Mouse (Mus musculus): ENCODE data around the gene Atp8a2. TPM values are rescaled to one million over a fixed set of nuclear protein-coding genes. Genes with fewer than 3 reads are reported as not detected.

The Atp8a2 gene
- polyA plus RNA-seq, 1 experiment: 0.01 TPM

DNA sequence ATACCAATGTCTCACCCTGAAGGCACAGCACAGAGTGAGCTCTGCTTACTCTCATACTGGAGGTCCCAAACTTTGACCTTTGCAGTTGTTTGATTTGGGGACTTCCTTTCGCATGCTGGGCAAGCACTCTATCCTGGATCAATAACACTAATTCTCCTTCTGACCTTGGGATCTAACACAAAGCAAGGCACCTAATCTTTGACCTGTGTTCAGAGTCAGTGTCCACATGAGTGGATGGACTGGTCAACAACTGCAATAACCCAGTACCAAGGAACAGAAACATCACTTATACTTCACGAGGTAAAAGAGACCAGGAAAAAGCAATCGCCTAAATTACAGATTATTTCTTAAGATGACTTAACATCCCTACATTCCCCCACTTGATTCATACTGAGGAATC, 136.0 kb downstream of the Atp8a2 start:
- H3K27me3 ChIP-seq (ENCODE audit: control insufficient read depth, insufficient read depth, insufficient read length): peaks cover 8% of the 10 kb centered on the region
- no peak overlapping the region for H3K4me3 ChIP-seq
- H3K36me3 ChIP-seq (ENCODE audit: control insufficient read depth, insufficient read depth): no peaks in the 10 kb centered on the region
- H3K4me2 ChIP-seq (ENCODE audit: low read depth): no peak overlapping the region
- no peak overlapping the region for H3ac ChIP-seq (ENCODE audit: control insufficient read depth, insufficient read length)
- TF ChIP-seq SRF (IDR thresholded peaks at IDR 0.05; ENCODE audit: control insufficient read depth, insufficient read length, low read depth) (no peak), REST (IDR thresholded peaks at IDR 0.05; ENCODE audit: insufficient read depth, insufficient read length) (no peak), TCF3 (IDR thresholded peaks at IDR 0.05; ENCODE audit: insufficient read length, low read depth) (no peak), POLR2AphosphoS2 (IDR thresholded peaks at IDR 0.05; ENCODE audit: insufficient read length, low read depth) (no peak), CEBPB (IDR thresholded peaks at IDR 0.05; ENCODE audit: insufficient read depth, poor library complexity, severe bottlenecking) (no peak), MYOG (IDR thresholded peaks at IDR 0.05; ENCODE audit: control insufficient read depth in 1 of 3, insufficient read depth in 1 of 3, insufficient read length in 2 of 3, low read depth in 2 of 3) (no peak), TCF12 (IDR thresholded peaks at IDR 0.05; ENCODE audit: insufficient read depth, poor library complexity, severe bottlenecking) (no peak), E2F4 (IDR thresholded peaks at IDR 0.05; ENCODE audit: insufficient read depth) (no peak), MAX (IDR thresholded peaks at IDR 0.05; ENCODE audit: low read depth) (no peak), USF1 (IDR thresholded peaks at IDR 0.05; ENCODE audit: low read depth) (no peak)
- no peaks in the 10 kb centered on the region for H3K79me2 ChIP-seq (ENCODE audit: control insufficient read depth, insufficient read depth)

DNA sequence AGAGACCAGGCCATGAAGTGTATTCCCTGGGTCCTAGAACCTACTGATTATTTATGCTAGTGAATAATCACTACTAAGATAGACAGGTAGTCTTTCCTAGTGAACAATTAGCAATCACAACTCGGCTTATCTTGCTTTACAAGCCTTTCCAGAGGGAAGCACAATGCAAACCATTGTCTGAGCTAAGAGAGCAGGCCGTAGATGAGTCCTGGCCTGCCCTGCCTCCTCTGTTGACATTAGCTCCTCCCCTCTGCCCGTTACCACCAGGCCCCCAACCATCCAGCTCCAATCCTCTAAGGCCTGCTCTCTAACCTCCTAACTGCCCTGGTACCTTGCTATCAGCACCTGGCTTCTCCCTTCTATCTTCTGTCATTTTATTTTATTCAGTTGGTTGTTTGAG, 138.1 kb downstream of the Atp8a2 start:
- no peak for TF ChIP-seq TCF12 (IDR thresholded peaks at IDR 0.05; ENCODE audit: insufficient read depth, poor library complexity, severe bottlenecking)
- no peak for TF ChIP-seq REST (IDR thresholded peaks at IDR 0.05; ENCODE audit: insufficient read depth, insufficient read length)
- no peak for TF ChIP-seq E2F4 (IDR thresholded peaks at IDR 0.05; ENCODE audit: insufficient read depth)
- TF ChIP-seq POLR2A (IDR thresholded peaks at IDR 0.05; ENCODE audit: insufficient read length, low read depth): no peak
- no peak for TF ChIP-seq USF1 (IDR thresholded peaks at IDR 0.05; ENCODE audit: low read depth)
- no peaks in the 10 kb centered on the region for H3K36me3 ChIP-seq (ENCODE audit: control insufficient read depth, insufficient read depth)
- H3K4me2 ChIP-seq (ENCODE audit: low read depth): no peak overlapping the region
- H3K79me2 ChIP-seq (ENCODE audit: control insufficient read depth, insufficient read depth): no peaks in the 10 kb centered on the region
- no peak overlapping the region for H3ac ChIP-seq (ENCODE audit: control insufficient read depth, insufficient read length)
- peaks cover 8% of the 10 kb centered on the region for H3K27me3 ChIP-seq (ENCODE audit: control insufficient read depth, insufficient read depth, insufficient read length)
- no peak overlapping the region for H3K4me3 ChIP-seq

DNA sequence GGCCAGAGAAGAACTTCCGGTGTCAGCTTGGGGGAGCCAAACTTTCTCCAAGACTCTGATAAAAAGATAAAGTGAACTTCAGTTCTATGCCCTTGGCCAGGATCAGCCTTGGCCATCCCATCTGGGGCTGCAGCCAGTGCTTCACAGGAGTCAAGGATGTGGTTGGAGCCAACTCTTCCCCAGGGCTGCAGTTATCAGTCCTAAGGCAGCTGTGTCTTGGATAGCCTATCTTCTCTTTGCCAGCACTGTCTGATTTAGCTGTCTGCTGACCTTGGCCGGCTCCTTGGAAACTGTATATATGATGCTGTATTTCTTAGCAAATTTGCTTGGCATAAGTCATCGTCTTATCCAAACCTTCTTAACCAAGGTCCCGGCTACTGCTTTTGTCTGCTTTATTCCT, 141.7 kb downstream of the Atp8a2 start:
- Histone ChIP-seq H3K36me3 (ENCODE audit: control insufficient read depth, insufficient read depth) (no peaks in the 10 kb centered on the region), H3K4me2 (ENCODE audit: low read depth) (no peak overlapping the region), H3K4me3 (no peak overlapping the region), H3K27me3 (ENCODE audit: control insufficient read depth, insufficient read depth, insufficient read length) (peaks cover 8% of the 10 kb centered on the region), H3ac (ENCODE audit: control insufficient read depth, insufficient read length) (no peak overlapping the region), H3K79me2 (ENCODE audit: control insufficient read depth, insufficient read depth) (no peaks in the 10 kb centered on the region)
- TF ChIP-seq USF1 (IDR thresholded peaks at IDR 0.05; ENCODE audit: low read depth) (no peak), E2F4 (IDR thresholded peaks at IDR 0.05; ENCODE audit: insufficient read depth) (no peak), MYOG (IDR thresholded peaks at IDR 0.05; ENCODE audit: control insufficient read depth in 1 of 3, insufficient read depth in 1 of 3, insufficient read length in 2 of 3, low read depth in 2 of 3) (no peak), SRF (IDR thresholded peaks at IDR 0.05; ENCODE audit: control insufficient read depth, insufficient read length, low read depth) (no peak), MYOD1 (IDR thresholded peaks at IDR 0.05; ENCODE audit: control insufficient read depth in 1 of 3, insufficient read length in 2 of 3, low read depth in 2 of 3) (no peak), POLR2A (IDR thresholded peaks at IDR 0.05; ENCODE audit: insufficient read length, low read depth) (no peak), REST (IDR thresholded peaks at IDR 0.05; ENCODE audit: insufficient read depth, insufficient read length) (no peak), POLR2AphosphoS2 (IDR thresholded peaks at IDR 0.05; ENCODE audit: insufficient read length, low read depth) (no peak), TCF3 (IDR thresholded peaks at IDR 0.05; ENCODE audit: insufficient read length, low read depth) (no peak), TCF12 (IDR thresholded peaks at IDR 0.05; ENCODE audit: insufficient read depth, poor library complexity, severe bottlenecking) (no peak), CEBPB (IDR thresholded peaks at IDR 0.05; ENCODE audit: insufficient read depth, poor library complexity, severe bottlenecking) (no peak)

DNA sequence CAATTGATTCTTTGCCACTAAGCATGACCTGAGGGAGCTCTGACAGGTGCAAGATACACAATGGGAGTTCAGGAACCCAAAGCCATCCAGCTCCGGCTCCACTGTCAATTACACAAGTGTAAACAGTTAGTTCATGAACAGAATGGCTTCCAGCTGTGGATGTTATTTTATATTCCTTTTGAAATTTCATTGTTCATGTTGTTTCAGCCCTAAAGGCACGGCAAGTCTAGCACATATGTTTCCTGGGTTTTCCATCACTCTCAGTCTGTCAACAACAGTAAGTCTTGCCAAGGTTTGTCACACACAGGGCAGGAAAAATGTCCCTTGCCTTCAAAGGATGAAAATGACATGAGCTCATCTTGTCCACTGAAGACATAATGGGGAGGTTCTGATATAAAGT, 166.3 kb downstream of the Atp8a2 start:
- Histone ChIP-seq H3K4me3 (no peak overlapping the region), H3K4me2 (ENCODE audit: low read depth) (no peak overlapping the region), H3K36me3 (ENCODE audit: control insufficient read depth, insufficient read depth) (no peaks in the 10 kb centered on the region), H3ac (ENCODE audit: control insufficient read depth, insufficient read length) (no peak overlapping the region), H3K27me3 (ENCODE audit: control insufficient read depth, insufficient read depth, insufficient read length) (no peaks in the 10 kb centered on the region), H3K79me2 (ENCODE audit: control insufficient read depth, insufficient read depth) (no peaks in the 10 kb centered on the region)
- no peak for TF ChIP-seq REST (IDR thresholded peaks at IDR 0.05; ENCODE audit: insufficient read depth, insufficient read length)
- no peak for TF ChIP-seq CEBPB (IDR thresholded peaks at IDR 0.05; ENCODE audit: insufficient read depth, poor library complexity, severe bottlenecking)

DNA sequence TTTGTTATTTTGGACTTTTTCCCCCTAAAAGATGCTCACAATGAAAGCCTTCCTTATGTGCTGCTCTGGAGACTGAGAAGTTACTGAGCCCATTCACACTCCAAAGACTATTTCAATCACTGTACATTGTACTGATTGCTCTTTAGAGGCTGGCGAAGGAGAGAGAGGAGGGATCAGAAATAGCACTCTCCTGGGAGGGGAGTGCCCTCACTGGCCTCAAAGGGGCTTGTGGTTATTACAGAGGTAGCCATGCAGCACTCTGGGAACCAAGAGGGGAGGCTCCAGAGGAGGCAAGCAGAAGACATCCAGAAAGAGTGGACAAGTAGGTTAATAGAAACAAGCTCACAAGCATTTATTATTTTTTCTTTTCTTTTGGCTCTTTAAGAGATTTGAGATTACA, 169.8 kb downstream of the Atp8a2 start:
- H3K27me3 ChIP-seq (ENCODE audit: control insufficient read depth, insufficient read depth, insufficient read length): no peaks in the 10 kb centered on the region
- H3K4me2 ChIP-seq (ENCODE audit: low read depth): no peak overlapping the region
- H3K4me3 ChIP-seq: no peak overlapping the region
- H3K36me3 ChIP-seq (ENCODE audit: control insufficient read depth, insufficient read depth): no peaks in the 10 kb centered on the region
- no peak overlapping the region for H3ac ChIP-seq (ENCODE audit: control insufficient read depth, insufficient read length)
- no peaks in the 10 kb centered on the region for H3K79me2 ChIP-seq (ENCODE audit: control insufficient read depth, insufficient read depth)
- TF ChIP-seq SRF (IDR thresholded peaks at IDR 0.05; ENCODE audit: control insufficient read depth, insufficient read length, low read depth) (no peak), POLR2A (IDR thresholded peaks at IDR 0.05; ENCODE audit: insufficient read length, low read depth) (no peak), MYOG (IDR thresholded peaks at IDR 0.05; ENCODE audit: control insufficient read depth in 1 of 3, insufficient read depth in 1 of 3, insufficient read length in 2 of 3, low read depth in 2 of 3) (no peak), MAX (IDR thresholded peaks at IDR 0.05; ENCODE audit: low read depth) (no peak), REST (IDR thresholded peaks at IDR 0.05; ENCODE audit: insufficient read depth, insufficient read length) (no peak), MYOD1 (IDR thresholded peaks at IDR 0.05; ENCODE audit: control insufficient read depth in 1 of 3, insufficient read length in 2 of 3, low read depth in 2 of 3) (no peak), TCF12 (IDR thresholded peaks at IDR 0.05; ENCODE audit: insufficient read depth, poor library complexity, severe bottlenecking) (no peak), E2F4 (IDR thresholded peaks at IDR 0.05; ENCODE audit: insufficient read depth) (no peak), POLR2AphosphoS2 (IDR thresholded peaks at IDR 0.05; ENCODE audit: insufficient read length, low read depth) (no peak), CEBPB (IDR thresholded peaks at IDR 0.05; ENCODE audit: insufficient read depth, poor library complexity, severe bottlenecking) (no peak), TCF3 (IDR thresholded peaks at IDR 0.05; ENCODE audit: insufficient read length, low read depth) (no peak), USF1 (IDR thresholded peaks at IDR 0.05; ENCODE audit: low read depth) (no peak)

All from myocyte (in vitro differentiated cells).